Mouse (Mus musculus) testis, adult 10 weeks (tissue): ENCODE results near the gene Fam161b. TPM values are rescaled to one million over a fixed set of nuclear protein-coding genes. Genes with fewer than 3 reads are reported as not detected.

Source experiments
- polyA plus RNA-seq: library from polyadenylated mRNA; stranded (reverse); fragments of 350-450 nt; fragmentation: Illumina TruSeq; extraction: RNeasy Lipid Tissue Mini Kit (QIAGEN cat#74804); gene quantifications from one replicate; pipeline ENCODE4 v1.2.3, GENCODE M21; 2014; ENCODE audit warnings: low read depth, low replicate concordance

Fam161b gene
- polyA plus RNA-seq, result 22.1 TPM

DNA sequence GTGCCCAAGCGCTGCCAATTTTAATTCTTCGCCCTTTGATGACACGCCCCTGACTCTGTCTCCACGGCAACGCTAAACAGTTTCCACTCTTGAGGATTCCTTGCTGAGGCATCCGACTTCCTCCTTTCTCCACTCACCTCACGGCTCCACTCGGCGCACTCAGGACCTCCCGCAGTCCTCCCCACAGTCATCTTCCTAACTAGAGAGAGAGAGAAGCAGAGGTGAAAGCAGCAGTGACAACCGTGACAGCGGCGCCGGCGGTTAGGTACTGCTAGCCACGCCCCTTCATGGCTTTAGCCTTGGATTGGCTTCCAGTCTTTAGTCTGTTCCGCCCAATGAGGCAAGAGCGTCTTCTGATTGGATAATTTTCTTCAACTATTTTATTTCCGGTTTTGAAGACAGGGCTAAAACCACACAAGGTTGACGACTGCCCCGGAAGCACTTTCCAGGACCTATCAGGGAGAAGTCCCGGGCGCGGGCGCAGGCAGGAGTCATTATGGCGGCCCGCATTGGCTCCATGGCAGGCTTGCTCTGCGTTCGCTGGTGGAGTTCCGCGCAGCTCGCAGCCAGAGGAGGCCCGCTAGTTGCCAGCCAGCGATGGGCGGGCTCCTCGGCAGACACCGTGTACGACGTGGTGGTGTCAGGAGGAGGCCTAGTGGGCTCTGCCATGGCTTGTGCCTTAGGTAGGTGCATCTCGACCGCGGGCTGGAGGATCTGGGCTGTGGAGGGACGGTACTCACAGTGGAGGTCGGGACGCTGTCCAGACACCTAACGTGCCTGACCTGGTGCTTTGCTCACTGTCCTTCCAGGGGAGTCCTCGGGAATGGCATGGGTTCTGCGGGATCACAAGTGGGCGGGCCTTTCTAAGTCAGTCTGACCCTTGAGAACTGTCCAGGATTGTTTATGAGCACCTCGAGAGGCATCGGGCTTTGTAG is at the start of gene Fam161b, which contains the start of gene Coq6:
Gene Fam161b (minus strand): TSS at position 279 of the 935 bp plus-strand sequence.
Gene Coq6 (plus strand): TSS at position 103 of the 935 bp plus-strand sequence.

DNA sequence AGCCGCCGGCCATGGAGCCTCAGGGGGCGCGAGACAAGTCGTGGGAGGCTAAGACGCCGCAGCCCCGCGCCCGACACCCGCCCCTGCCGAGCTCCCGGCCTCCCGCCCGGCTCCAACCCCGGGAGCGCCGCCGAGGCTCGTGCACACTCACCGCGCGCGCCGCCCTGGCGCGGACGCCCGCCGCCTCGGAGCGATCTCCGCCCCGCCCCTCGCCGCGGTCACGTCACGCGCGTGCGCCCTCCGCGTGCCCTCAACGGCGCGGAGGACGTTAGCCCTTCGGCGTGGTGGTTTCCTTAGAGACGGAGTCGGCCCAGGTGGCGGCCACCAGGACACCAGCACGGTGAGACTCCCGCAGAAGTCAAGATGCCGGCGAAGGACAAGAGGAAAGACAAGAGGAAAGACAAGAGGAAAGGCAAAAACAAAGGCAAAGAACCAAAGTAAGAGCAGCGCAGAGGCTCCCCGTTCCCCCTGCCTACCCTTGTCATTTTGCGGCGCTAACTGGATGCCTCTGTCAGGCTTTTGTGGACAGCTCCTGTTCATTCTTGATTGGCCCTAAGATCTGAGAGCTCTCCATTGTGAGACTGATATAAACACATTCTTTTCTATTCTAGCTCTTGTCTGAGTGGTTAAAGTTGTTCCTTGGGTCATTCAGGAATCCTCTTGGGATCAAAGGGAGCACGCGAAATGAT is 47.3 kb upstream of the Fam161b start, which contains the start of the genes Entpd5 and Bbof1:
Gene Entpd5 (minus strand): TSS at position 211 of the 689 bp plus-strand sequence.
Gene Bbof1 (plus strand): TSS at position 253 of the 689 bp plus-strand sequence.

DNA sequence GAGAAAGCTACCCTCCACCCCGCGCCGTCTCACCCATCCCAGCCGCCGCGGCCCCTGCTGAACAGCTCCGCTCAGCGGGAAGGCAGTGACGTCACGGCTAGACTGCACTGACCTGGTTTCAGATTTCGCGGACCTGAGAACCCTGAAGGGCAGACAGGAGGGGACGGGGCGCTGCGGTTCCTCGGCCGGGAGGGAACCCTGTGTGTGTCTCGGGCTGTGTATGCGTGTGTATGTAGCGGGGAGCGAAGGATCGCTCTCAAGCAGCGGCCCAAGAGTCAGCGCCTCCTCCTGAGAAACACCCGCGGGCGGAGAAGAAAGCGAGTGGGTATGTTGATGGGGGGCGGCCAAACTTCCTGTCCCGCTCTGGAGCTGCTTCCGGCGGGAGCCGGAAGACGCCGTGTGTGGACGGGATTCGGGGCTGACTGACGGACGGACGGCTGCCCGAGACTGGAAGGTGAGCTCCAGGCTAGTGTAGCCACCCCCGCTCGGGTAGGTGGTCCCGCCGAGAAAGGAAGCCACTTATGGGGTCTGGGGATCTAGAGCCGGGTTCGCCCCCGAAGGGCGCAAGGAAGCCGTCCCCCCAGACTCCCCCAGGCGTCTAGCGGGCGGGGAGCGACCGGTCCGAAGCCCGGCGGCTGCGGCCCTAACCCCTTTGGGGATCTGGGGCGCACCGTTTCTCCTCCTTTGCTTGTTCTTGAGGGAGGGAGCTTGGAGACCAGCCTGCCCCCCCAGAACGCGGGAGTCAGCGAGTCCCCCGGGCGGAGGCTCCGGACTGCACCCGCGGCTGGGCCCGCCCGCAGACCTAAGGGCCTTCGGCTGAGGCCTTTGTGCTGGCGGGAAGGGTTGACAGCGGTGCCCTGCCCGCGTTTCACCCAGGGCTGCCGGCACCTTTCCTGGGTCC is 44.7 kb downstream of the Fam161b start, which contains the start of gene Zfp410:
Gene Zfp410 (plus strand): TSS at position 132 of the 901 bp plus-strand sequence.

Other genes starting within 250 kb of the Fam161b start
- 85.0 TPM for gene Dnal1, start 247.5 kb downstream of the Fam161b start, polyA plus RNA-seq
- gene Pnma1, start 213.3 kb downstream of the Fam161b start, polyA plus RNA-seq, result 12.8 TPM
- 0.69 TPM for gene Elmsan1, start 143.0 kb downstream of the Fam161b start, polyA plus RNA-seq
- 18.5 TPM for gene Ptgr2, start 76.6 kb downstream of the Fam161b start, polyA plus RNA-seq
- 22.8 TPM for gene Zfp410, start 45.0 kb downstream of the Fam161b start, polyA plus RNA-seq
- gene Coq6, start 176 bp downstream of the Fam161b start, polyA plus RNA-seq, result 2.8 TPM
- 24.3 TPM for gene Entpd5, start 47.2 kb upstream of the Fam161b start, polyA plus RNA-seq
- 830 TPM for gene Bbof1, start 47.2 kb upstream of the Fam161b start, polyA plus RNA-seq
- gene Rnf113a2, start 55.4 kb upstream of the Fam161b start, polyA plus RNA-seq, result 22.0 TPM
- 48.4 TPM for gene Aldh6a1, start 89.2 kb upstream of the Fam161b start, polyA plus RNA-seq
- gene Lin52, start 89.6 kb upstream of the Fam161b start, polyA plus RNA-seq, result 29.9 TPM
- gene Vsx2, start 207.9 kb upstream of the Fam161b start, polyA plus RNA-seq, result not detected